Mouse (Mus musculus) brain, embryonic 14.5 days (tissue): ENCODE results near the gene Raver2.

Source experiments
- CTCF ChIP-seq: fragments of 200-500 bp; IDR thresholded peaks from 2 replicates; pipeline ENCODE4 v1.5.1; 2012; ENCODE audit warnings: inconsistent platforms, mild to moderate bottlenecking, moderate library complexity, borderline replicate concordance; ENCODE audit not compliant: insufficient read depth, insufficient read length; ENCODE audit errors: extremely low read depth
- POLR2A ChIP-seq: fragments of 200-500 bp; IDR thresholded peaks from 2 replicates; pipeline ENCODE4 v1.6.1; 2012; ENCODE audit warnings: mild to moderate bottlenecking, inconsistent platforms, borderline replicate concordance; ENCODE audit not compliant: poor library complexity, insufficient read depth, insufficient read length, severe bottlenecking; ENCODE audit errors: extremely low read depth

DNA sequence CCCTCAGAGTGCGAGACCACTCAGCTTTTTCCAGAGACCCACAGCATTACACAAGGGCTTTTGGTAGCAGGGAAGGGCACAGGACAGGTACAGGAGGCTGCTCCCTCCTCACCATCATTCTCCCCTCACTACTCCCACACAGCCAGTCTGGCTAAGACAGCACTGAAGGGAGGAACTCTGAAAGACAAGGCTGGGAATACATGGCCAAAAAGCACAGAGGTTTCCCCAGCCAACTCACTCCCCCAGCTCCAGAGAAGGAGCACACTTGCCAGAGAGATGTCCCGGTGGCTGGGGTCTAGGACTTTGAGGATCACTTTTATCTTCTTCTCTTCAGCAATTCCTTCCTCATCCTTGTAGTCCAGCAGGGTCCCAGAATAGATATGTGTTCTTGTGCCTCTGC is 95.4 kb downstream of the Raver2 start:
- TF ChIP-seq CTCF (no peak), POLR2A (no peak)
